Mouse (Mus musculus) ovary, adult 2 months (tissue): ENCODE data around the gene Zkscan2. TPM values are rescaled to one million over a fixed set of nuclear protein-coding genes. Genes with fewer than 3 reads are reported as not detected.

Experiments used
- polyA plus RNA-seq: library from polyadenylated mRNA; depleted of rRNA; stranded (reverse); fragments of >200 nt; gene quantifications from 2 replicates; pipeline ENCODE4 v1.2.3, GENCODE M21; 2012; rRNA removed

Gene Zkscan2
- 0.35 and 0.40 TPM in 2 replicates for polyA plus RNA-seq

GRCm38 (mm10) chr7:123500239-123501219, at the start of gene Zkscan2:
Gene Zkscan2 (minus strand): TSS chr7:123500449.

GRCm38 (mm10) chr7:123462070-123462501, 38.2 kb downstream of the Zkscan2 start, which contains the start of gene Aqp8:
Gene Aqp8 (plus strand): TSS chr7:123462291.

Other genes with a start within 250 kb of the Zkscan2 start
- 26.8 and 29.3 TPM in 2 replicates for gene Lcmt1, start 130.7 kb downstream of the Zkscan2 start, polyA plus RNA-seq
- gene Arhgap17, start 130.5 kb downstream of the Zkscan2 start, polyA plus RNA-seq, result 38.9 and 49.3 TPM in 2 replicates
- gene Aqp8, start 38.2 kb downstream of the Zkscan2 start, polyA plus RNA-seq, result 3.4 and 8.1 TPM in 2 replicates